Mouse (Mus musculus) A20 (cell line): ENCODE measurements at regions not wholly inside any gene's neighbourhood (a gene's known extent, or its start where the extent isn't known, plus 50 kb on each side); places are given as distances from the start of the nearest gene placed in this dataset.

ENCODE experiments used
- DNase-seq: peaks from one replicate; pipeline ENCODE4 v3.0.0-alpha.2; 2011; ENCODE audit warnings: low read depth, low spot score

DNA sequence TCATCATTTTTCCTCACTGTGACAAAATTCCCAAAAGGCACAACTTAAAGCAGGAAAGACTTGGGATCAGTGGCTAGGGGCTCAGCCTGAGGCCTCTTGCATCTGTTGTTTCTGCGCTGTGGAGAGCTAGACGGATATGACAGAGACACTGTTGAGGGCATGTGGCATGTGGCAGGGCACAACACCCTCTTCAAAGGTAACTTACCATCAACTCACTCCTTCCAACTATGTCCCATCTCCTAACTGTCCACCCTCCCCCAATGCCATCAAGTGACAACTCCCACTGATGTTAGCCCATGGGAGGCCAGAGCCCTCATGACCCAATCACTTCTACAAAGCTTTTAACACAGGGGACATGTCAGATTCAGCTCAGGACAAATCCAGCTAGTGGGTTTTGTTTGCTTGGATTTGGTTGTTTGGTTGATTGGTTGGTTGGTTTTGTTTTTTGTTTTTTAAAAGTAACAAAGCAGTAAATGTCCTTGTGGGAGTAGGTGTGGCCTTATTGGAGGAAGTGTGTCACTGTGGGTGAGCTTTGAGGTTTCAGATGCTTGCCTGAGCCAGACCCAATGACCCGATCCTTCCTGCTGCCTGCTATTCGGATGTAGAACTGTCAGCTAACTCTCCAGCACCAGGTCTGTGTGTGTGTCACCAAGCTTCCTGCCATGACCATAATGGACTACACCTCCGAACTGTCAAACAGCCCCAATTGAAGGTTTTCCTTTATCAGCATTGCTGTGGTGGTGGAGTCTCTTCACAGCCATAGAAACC lies 53.2 kb upstream of the Lef1 start:
- peak; percentile 37 for DNase-seq

DNA sequence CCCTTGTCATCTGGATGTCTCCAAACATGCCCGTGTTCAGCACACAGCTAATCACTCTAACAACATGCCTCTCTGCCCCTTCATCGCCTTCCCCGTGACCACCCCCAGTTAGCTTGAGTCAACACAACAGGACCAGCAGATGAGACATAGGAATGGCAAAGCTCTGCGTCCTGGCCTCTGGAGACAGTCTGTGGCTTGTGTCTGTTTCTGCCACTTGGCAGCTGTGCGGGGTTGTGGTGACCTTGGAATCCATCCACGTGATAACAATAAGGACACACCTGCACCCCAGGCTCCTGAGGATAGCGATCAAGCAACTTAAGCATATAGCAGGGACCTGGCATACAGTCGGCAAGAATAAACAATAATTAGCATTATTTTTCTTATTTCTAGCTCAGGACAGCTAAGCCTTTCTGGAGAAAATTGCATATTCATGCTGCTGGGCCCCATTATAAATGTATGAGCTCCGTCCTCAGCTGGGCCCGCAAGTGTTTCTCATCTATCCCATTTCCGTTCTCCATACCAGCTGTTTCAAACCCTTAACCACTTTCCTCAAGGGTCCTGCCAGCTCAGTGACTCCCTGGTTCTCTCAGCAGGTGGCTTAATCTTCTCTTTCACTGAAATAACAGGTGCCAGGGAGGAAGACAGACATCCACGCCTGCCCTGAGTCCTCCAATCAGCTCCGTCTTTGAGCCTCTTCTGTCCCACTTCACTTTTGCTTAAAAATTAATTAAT lies 55.9 kb upstream of the Lef1 start:
- DNase-seq, result no peak

DNA sequence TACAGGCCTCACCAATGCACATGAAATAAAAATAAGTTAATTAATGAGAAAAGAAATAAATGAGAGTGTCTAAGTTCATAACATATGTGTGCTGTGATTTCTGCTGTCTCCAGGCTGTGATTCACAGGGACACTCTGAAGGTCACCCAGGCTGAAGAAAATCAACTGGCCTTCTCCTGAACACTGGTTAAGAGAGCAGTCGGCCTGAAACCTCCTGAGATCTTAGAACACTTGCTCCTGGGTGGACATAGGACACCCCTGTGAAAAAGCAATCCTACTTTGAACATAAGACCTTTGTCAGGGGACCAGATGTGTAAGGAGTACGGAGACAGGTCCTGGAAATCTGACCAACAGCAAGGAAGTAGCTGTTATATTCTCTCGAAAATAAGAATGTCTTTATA lies 62.6 kb upstream of the Lef1 start:
- DNase-seq, result no peak

DNA sequence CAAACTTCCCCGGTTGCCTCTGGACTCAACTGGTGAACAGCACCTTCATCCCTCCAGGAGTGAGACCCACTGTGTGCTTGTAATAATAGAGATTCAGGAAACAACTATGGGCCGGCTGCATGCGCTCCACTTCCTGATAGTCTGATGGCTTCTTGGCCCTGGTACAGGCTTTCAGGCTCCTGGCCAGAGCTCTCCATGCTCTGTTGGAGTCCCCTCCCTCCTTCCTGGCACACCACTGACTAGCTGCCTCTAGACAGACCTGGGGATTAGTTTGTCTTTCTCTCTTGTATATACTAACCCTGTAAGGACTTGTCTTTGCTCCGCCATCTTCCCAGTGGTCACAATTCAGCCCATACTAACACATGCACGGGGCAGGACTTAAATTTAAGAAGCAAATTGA lies 63.9 kb upstream of the Lef1 start:
- no peak for DNase-seq

DNA sequence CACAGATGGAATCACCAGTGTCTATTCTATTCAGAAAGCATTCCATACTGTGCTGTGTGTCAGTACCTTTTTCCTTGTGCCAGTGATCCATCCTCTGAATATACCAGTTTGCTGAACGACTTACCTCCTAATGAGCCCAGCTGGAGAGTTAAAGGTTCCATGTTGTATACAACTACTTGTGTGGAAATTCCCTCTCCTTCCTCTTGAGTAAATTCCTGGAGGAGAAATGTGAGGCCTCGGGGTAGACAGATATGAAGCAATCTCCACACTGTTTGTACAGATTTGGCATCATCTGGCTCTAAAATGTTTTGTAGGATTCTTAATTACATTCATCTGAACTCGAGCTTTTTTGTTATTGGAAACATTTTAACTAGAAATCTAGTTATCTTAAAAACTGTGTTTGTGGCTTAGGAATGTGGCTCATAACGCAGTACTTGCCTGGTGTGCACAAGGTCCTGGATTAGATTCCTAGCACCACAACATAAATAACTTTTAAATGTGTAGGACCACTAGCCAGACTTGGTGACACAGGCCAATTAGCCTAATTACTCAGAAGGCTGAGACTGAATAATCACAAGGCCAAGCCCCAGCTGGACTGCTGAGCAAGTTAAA lies 70.0 kb upstream of the Lef1 start:
- DNase-seq, result no peak

DNA sequence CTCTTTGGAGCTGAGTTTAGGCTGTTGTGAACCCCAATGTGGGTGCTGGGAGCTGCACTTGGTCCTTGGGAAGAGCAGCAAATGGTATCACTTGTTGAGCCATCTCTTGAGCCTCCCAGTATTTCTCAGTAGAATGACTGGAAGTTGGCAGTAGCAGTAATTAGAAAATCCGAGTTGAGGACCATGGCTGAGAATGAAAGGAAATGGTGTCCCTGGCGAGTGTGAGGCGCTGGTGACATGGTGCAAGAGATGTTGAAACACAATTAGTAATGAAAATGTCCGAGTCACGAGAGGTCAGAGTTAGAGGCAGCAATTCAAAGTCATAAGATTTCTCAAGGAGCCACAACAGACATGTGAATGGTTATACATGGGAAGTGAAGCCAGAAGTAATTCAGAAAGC lies 73.2 kb upstream of the Lef1 start:
- DNase-seq, result no peak

DNA sequence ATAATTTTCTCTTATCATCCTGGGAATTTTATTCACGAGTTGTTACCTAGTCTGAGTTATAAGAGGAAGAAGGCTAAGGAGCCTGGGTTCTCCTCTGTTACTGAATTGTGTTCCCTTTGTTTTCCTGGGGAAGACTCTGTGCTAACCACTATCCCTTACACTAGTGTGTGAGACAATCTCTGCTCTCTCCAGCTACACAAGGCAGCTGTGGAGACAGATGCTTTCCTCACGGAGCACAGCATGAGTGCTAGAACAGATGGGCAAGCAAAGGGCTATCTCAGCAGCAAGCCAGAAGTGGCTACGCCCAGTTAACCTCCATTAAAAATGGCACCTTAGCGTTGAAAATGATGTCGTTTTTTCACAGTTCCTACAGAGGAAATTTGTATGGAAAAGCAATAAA lies 75.5 kb upstream of the Lef1 start:
- DNase-seq, result no peak

DNA sequence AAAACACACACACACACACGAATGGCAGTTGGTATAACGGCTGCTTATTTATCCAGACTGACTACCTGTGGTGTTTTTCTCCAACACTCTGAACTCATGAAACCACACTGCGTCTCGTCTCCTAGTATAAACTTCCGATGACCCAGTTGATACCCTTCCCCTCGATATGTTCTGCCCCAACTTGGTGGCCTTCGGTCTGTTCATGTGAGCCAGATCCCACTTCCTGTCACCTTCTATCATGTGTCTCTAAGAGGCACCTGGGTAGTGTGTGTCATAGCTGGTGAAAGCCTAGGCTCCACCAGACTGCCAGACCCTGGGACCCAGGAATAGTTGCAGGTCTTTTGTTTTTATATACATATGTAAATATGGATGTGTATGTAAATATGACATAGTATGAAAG lies 83.9 kb upstream of the Lef1 start:
- DNase-seq, result no peak

DNA sequence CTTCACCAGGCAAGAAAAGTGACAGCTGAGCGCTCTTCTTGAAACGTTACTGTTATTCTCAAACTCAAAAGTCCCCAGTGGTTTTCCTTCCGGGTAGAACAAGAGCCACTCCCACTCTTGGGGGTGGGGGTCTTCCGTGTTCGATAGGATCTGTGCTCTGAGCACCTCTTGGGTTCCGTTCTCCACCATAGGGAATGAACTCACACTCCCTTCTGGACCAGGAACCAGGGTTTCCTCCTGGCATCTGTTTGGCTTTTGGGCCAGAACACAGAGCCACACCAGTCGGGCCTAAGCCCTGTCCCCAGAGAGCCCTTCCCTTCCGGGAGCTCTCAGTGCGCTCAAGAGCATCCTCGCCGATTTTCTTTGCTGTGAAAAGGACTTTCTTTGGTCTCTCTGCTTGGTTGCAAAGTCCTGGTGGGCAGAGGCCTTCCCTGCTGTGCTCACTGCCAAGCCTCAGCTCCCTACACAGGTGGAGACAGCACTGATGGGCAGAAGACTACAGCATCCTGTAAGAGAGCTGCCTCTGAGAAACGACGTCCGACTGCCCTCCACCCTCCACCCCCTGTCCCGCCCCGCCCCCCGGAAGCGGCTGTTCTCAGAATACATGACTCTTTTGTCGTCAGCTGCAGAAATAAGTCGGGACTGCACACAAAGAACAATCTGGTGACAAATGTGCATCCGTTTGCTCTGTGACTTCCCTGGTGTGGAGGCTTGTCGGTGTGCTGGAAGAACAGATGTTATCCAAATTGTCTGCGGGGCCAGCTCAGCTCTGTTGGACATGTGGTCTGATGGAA lies 90.9 kb upstream of the Lef1 start:
- peak; percentile 74 for DNase-seq

DNA sequence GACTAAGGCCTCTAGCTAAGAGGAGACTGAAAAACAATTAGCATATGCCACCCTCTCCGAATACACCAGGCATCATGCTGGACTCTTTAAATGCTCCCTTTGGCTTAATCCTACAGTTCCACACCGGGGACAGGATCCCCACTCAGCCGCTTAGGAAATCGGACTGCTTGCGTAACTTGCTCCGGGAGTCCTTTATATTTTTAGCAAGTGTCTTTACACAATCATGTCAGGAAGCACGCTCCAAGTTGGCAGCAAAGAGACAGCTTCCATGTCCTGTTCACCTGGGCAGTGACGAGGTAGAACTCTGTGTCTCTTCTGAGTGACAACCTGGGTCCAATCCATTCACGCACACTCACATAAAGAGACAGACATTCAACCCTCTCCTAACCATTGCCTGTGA lies 92.4 kb upstream of the Lef1 start:
- no peak for DNase-seq

DNA sequence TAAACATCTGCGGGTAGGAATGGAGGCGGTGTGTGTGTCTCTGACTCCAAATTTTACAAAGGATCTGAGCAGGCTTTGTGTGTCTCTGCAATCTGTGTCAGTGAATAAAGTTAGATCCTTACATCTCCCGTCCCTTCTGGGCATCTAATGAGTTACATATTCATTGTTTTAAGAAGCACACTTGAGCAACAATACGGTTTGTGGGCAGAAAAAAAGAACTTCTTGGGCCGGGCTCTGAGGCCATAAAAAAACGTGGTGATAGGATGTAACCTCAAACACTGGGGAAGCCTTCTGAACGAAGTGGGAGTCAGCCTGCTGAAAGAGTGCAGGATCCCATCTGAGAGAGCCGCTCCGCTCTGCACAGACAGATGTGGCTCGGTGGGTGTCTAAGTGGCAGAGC lies 94.2 kb upstream of the Lef1 start:
- DNase-seq, result no peak

DNA sequence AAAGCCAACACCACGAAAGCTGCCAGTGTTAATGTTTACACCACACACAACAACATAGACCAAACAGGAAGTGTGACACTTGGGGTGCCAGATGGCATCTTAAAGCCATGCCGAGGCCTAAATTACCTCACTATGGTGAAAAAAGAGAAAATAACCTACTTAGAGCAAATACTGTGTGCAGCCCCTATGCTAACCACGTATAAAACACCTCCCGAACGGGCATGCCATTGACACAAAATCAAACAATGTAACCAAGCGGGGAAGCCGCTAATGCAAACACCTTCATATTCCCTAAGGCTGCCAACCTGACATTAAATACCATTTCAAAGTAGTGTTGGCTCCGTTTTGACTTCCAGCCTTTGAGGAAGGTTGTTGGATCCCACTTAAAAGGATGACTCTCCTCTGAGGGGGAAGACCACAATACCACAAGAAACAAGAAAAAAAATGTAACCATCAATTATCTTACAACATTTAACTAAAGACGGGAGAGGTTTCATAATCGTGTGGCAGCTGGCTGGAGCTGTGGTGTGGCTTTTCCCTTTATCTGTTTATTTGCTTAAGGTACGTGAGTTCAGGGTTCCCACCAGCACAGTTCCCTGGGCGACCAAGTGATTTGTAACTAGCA lies 96.1 kb upstream of the Lef1 start:
- DNase-seq, result no peak

DNA sequence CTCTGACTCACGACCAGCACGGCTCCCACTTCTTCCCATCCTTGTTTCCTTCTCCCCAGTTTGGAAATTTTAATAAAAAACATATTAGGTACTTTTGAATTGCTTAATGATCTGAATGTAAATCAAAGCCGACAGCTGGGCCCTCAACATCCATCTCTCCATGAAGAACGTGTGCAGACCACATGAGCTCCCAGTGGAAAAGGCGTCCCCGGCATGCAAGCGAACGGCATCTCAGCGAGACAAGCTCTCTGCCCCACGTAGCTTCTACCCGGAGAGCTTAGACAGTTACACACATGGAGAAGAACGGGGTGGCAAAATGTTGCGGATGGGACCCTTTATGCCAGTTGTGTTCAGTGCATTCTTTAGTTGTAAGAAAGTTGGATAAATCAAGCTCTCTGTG lies 109.6 kb upstream of the Lef1 start:
- no peak for DNase-seq

DNA sequence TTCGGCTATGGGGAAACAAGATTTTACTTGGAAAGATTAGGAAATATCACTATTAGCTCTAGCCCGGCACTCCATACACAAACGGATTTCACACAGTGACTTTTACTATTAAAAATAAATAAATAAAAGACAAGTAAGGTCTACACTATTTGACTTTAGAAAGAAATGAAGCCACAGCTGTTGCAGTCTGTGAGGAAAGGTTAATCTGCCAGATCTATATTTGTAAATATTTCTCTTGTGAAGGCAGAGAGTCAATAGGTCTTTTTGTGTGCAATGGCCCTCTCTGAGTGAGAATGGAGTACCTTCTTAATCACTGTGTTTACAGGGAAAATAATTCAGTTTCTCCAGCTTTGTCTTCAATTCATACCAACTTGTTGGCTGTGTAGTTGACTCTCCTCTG lies 110.0 kb upstream of the Lef1 start:
- DNase-seq, result no peak

DNA sequence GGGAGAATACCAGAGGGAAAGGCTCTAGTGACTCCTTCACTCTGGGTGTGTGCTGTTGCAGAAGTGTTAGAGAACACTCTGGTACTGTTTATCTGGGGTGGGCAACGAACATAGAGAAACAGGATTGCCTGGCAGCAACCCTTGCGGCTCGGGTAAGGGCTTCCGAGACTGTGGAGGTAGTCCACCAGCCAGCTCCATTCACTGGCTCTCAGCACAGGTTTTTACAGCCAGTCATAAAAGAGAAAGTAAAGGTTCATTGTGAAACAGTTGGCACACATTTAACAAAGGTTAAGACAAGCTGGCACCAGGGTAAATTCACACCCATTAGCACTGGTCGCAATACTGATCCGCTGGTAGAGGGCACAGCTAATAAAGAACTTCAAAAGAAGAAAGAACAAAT lies 110.5 kb upstream of the Lef1 start:
- no peak for DNase-seq

DNA sequence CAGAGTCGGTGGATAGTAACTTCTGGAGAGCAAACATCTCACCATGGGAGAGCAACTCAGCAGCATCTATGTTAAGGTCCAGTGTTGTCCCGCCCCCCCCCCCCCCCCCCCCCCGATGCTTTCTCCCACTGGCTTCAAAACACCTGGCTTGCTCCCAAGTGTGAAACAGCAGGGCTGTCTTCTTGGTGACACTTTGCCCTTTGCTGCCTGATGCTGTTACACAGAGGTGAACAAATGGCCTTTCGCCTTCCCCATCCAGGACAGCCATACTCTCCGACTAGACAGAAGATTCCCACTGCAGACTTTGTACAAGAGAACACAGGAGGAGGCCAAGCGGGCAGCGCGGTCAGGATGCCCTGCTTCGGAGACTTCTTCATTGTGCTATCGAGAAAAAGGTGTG lies 111.8 kb upstream of the Lef1 start:
- no peak for DNase-seq

DNA sequence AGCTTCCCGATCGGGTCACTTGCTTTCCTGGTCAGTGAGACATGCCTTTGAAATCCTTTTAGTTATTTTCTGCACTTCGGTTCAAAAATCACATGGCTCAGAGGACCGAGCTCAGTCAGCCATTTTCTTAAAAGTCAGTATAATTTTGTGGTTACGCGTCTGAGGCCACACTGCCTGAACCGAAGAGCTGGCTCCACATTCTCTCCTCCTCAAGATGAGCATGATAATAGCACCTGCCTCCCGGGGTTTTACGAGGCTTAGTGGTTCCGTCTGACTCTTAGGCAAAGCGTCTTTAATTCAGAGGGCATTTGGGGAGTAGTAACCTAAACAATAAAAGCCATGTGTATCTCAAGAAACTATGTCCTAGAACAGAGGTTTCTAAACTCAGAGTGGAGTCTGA lies 113.5 kb upstream of the Lef1 start:
- DNase-seq, result no peak

DNA sequence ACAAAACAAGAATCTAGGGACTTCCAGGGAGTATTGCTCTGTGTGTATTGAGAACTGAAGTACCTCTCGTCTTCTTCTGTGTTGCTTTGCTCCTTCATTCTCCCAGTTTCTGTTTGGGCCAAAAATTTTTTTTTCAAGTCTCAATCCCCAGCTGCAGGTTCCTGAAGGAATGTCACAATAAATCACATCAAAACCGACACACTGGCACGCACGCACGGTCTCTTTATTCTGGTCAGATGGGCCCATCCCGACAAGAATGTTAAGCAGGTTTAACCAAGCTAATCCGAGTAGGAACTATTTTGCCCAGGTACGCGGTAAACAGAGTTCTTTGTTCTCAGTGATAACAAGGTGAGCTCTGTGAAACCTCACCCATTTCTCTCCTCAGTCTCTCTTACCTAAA lies 118.3 kb upstream of the Lef1 start:
- no peak for DNase-seq

DNA sequence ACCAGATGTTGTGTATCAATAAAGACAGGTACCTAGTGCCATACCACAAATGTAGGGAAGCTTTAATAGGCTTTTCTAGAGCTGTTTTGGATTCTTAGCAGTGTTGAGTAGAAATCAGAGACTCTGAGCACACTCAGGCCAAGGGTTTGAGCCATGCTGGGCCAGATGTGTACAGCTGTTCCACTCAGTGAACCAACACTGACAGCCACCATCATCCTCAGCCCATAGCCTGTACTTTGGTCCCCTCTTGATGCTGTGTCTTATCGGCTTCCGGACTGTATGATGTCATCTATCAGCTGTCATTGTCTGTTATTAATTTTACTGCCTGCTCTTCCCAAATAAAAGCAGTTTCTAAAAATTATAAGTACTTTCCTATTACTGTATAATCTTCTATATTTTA lies 123.6 kb upstream of the Lef1 start:
- DNase-seq, result no peak

DNA sequence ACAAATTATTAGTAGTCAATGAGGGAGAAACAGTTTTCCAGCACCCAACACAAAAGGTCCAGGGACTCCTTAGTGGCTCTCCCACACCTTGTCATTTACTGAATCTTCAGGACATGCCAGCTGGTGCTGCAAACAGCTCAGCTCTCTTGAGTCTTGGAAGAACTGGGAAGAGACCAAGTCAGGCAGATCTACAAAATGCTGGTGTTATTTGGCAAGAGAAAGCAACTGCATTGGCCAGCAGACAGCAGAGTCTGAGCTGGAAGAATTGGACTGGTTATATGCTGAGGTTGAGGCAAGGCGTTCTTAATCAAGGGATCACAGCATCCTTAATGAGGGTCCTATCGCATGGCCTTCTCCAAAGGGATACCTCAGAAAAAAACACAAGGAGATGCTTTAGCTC lies 124.2 kb upstream of the Lef1 start:
- no peak for DNase-seq

DNA sequence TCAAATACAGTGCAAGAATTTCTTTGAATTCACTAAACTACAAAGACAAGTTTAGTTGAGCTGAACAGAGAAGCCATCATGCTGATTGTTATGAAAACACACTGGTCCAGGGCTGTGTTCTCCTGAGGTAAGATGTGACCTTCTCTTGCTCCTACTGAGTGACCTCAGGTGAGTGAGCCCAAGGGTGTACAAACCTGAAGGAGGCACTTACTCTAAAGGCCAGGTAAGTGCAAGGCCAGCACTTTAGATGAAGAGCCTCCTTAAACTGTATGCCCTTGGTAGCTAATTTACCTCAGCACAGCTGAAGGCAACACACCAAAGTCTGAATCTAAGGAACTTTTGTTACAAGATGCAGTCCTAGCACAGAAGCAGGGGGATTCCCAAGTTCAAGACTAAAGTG lies 128.7 kb upstream of the Lef1 start:
- DNase-seq, result no peak
